Mouse (Mus musculus) R1 (cell line): ENCODE data around the gene Lpar3.

Experiments used
- DNase-seq: peaks from one replicate; pipeline ENCODE4 v3.0.0-alpha.2; 2018; ENCODE audit warnings: low read depth, low spot score

Gene Lpar3

GRCm38 (mm10) chr3:146307341-146307740, 86.6 kb downstream of the Lpar3 start:
- DNase-seq: no peak

DNA sequence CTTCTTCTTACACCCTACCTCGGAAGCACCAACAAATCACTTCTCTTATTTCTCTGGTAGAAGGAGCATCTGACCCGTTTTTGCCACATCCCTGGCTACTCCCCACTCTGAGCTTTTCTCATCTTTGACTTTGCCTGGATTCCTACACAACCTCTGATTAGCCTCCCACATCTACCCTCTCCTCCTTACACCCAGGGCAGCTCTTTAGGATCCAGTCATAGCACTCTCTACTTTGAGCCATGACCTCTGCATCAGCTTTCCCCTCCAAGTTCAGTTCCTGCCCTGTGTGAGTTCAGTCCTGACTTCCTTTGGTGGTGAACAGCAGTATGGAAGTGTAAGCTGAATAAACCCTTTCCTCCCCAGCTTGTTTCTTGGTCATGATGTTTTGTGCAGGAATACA, 87.1 kb downstream of the Lpar3 start:
- DNase-seq: no peak

- no peak for DNase-seq
Measured at GRCm38 (mm10) chr3:146309586-146309985, 88.8 kb downstream of the Lpar3 start.

GRCm38 (mm10) chr3:146311121-146311538, 90.4 kb downstream of the Lpar3 start:
- no peak for DNase-seq

DNA sequence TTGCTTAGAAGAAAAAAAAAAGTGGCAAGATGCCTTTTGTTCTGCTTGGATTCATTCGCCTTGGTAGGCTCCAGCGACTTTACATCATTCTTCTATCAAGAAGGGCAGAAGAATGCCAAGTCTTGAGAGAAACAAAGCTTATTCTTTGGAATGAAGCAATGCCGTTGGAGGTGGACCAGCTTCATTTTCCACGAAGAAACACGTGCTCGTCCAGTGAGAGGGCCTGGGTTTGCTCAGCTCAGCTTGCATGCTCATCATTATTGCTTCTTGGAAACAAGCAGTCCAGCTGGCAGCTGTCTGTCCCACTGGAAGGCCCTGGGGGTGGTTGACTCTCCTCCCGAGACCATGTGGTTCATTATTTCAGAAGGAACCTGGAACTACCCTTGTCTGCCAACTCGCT, 94.7 kb downstream of the Lpar3 start:
- DNase-seq: no peak

- no peak for DNase-seq
Measured at GRCm38 (mm10) chr3:146316293-146316692, 95.5 kb downstream of the Lpar3 start.

DNA sequence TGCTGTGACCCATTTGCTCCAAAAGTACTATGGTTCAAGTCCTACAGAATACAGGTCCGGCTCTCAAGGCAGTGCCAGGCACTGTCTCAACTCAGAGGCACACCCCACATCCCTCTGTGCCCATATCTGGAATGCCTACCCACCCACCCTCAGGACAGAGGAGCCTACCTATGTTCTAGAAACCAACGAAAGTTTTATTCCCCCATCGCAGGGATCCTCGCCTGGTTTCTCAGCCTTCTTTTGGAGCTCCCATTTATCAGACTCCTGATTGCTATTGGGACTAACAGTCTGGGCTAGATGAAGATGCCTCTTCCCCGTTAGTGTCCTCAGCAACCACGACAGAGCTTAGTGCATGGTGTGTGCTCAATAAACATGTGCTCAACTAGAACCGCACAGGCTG, 96.6 kb downstream of the Lpar3 start:
- DNase-seq: no peak

GRCm38 (mm10) chr3:146317911-146318310, 97.1 kb downstream of the Lpar3 start:
- DNase-seq: no peak

- DNase-seq: no peak
Measured at GRCm38 (mm10) chr3:146318520-146318938, 97.8 kb downstream of the Lpar3 start.

- no peak for DNase-seq
Measured at GRCm38 (mm10) chr3:146318987-146319386, 98.2 kb downstream of the Lpar3 start.

GRCm38 (mm10) chr3:146319503-146319902, 98.7 kb downstream of the Lpar3 start:
- DNase-seq: no peak

- DNase-seq: no peak
Measured at GRCm38 (mm10) chr3:146324949-146325348, 104.2 kb downstream of the Lpar3 start.

DNA sequence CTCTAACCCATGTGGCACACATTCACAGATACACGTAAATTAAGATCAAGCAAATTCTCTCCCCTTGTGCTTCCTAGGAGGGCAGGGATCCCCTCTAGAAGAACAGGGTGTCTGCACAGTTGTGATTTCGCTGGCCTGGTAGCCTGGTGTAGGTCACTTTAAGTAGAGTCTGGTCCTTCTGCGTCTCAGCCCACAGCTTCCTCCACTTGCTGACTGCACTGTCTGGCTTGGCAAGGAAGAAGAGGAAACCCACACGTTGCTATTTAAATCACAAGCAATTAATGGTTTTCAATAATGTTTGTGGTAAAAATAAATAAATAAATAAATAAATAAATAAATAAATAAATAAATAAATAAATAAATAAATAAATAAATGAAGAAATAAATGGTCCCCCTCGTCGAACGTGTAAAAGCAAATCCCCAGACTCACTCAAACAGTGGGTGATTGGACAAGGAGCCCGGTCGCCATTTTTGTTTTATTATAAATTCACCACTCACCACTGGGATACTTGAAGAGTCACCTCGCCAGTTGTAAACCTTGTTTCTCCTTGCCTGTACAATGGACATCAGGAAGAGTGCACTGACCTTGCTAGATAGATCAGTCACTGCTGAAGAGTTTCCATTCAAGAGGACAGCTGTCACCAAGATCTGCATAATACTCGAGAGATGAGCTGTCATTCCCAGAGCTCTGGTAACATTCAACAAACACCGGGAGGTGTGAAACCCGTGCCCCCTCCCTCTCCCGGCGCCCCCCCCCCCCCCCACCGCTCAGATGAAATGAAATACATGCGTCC, 106.2 kb downstream of the Lpar3 start:
- DNase-seq: no peak

DNA sequence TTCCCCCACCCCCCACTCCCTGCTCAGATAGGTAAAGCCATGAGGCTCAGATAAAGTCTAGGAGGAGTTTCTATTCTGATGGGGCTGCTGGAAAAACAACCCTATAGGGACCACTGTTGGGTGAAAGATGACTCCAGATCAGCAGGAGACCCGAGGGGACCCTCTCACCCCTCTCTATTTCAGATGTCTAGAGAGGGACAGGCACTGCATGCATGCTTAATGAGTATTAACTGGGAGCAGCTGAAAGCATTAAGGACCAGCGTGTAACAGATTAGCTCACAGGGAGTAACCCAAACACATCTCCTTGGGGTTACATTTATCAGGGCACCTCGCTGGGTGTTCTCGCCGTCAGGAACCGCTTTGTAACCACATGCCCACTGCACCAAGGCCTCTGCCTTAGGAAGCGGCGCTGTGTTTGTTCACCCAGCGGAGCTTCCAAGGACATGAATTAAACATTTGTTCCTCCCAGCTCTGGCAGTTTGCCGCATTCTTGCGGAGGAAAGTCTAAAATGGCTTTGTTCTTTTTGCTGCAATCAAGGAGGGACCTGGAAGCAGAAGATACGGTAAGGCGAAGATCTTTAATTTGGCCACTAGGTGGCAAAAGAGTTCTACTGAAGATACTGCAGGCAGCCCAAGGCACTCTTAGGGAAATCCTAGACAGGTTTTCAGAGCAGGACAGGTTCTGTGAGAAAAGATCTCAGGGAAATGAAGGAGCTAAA, 106.9 kb downstream of the Lpar3 start:
- DNase-seq: peak; percentile 86

DNA sequence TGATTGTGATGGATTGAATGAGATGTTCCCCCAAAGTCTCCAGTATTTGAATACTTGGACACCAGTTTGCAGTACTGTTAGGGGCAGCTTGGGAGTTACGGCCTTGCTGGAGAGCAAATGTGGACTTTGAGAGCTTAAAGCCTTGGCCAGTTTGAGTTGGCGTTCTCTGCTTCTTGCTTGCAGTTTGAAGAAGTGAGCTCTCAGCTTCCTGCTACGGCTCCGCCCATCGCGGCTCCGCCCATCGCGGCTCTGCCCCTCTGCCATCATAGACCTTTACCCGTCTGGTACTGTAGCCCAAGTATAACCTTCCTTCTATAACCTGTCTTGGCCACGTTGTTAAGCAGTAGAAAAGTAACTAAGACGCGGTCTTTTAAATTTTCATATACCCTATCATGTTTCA, 108.0 kb downstream of the Lpar3 start:
- peak; percentile 23 for DNase-seq

GRCm38 (mm10) chr3:146331819-146332218, 111.1 kb downstream of the Lpar3 start:
- no peak for DNase-seq

GRCm38 (mm10) chr3:146333270-146333669, 112.5 kb downstream of the Lpar3 start:
- no peak for DNase-seq

DNA sequence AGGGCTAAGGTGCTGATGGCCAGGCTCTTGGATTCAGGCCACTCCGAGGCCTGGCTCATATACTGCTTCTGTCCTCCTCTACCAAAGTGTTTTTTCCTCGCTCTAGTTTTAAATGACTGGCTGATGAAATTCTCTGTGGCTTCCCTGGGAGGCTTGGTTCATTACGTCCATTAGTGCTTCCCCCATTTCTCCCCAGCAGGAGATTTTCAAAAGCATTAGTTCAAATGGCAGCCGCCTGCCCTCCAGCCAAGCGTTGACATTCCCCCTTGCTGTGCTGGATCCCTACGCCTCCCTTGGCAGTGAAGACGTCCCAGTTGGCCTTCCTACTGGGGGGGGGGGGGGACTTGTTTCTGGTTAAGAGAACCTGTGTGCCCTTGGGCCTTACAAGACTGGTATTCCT, 113.3 kb downstream of the Lpar3 start:
- DNase-seq: no peak
